Mouse (Mus musculus): ENCODE data around the gene Syne1.

- TF ChIP-seq MAX (IDR thresholded peaks at IDR 0.05; ENCODE audit: low read depth) (no peak), USF1 (IDR thresholded peaks at IDR 0.05; ENCODE audit: low read depth) (no peak), MYOD1 (IDR thresholded peaks at IDR 0.05; ENCODE audit: control insufficient read depth in 1 of 3, insufficient read length in 2 of 3, low read depth in 2 of 3) (no peak), POLR2A (IDR thresholded peaks at IDR 0.05; ENCODE audit: insufficient read length, low read depth) (no peak), TCF3 (IDR thresholded peaks at IDR 0.05; ENCODE audit: insufficient read length, low read depth) (no peak)
Measured at GRCm38 (mm10) chr10:5029883-5030282, 521.4 kb downstream of the Syne1 start.

All from myocyte (in vitro differentiated cells).